Mouse (Mus musculus): Measurements from ENCODE around the gene Zfp989.
A peak's percentile ranks its signal among the peaks of the same experiment; 100 is the strongest.
"Not testable (repeated sequence)": the region's sequence is repeated elsewhere in the genome, so short reads cannot be mapped to it uniquely, and the experiment has no call there.

Gene Zfp989

DNA sequence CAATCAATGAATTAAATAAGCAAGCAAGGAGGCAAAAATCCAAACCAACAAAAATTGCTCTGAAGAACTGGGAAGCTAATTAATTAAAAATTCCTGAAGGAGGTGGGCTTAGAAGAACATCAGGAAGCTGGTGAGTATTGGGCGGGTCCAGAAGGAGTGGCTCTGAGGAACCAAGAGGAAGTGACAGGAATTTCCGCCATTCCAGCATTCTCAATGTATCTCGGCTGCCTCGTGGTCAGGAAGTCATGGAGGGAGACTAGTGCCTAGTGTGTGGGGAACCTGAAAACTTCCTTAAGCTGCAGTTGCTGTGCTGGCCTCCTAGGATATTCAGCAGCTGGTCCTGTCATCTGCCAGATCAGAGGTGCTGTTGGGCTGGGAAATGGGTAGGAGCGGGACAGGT, at the start of gene Zfp989:
Gene Zfp989 (plus strand): TSS at position 220 of the 400 bp plus-strand sequence.
- not testable (repeated sequence) for DNase-seq (ENCODE audit: low read depth, low spot score)

DNA sequence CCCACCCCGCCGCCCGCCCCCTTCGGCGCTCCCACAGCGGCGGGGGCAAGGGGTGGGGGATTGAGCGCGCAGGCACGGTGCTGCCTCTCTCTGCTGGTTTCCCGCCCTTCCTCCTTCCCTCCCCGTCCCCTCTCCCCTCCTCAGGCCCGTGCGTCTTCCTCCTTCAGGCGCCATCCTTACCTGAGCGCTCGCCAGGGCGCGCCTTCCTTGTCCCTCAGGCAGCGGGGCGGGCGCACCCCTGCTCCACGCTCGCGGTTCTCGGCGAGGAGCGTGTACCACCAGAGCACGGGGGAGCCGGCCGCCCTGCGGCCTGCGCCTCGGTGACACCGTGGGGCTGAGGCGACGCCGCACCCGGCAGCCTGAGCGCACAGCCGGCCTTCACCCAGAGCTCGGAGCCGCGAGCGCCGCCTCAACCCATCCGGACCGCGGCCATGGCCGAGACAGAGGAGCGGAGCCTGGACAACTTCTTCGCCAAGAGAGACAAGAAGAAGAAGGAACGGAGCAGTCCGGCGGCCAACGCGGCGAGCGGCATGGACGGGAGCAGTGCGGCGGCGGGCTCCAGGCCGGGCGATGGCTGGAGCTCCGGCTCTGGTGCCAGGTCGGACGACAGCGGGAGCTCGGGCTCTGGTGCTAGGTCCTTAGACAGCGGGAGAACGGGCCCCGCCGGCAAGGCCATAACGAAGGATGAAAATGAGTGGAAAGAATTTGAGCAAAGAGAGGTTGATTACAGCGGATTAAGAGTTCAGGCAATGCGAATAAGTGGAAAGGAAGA, 39.3 kb upstream of the Zfp989 start:
- DNase-seq (ENCODE audit: low read depth, low spot score) = peak; percentile 65

DNA sequence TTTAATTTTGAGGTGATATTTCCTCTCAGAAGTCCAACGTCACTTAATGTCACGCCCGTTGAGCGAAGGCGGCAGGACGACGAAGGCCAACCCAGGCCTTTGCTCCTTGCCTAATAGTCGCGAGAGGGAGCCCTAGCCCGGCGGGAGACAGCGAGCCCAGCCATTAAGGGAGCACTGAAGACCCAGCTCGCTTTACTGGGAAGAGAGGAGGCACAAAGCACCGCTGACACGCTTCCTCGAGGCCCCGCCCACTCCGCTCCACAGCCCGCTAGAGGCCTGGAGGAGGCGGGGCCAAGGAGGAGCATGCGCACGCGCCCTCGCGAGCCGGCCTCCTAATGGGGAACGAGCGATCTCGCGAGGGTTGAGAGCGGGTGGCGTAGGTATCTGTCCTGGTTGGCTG, 30.1 kb upstream of the Zfp989 start:
- DNase-seq (ENCODE audit: low read depth, low spot score) = peak; percentile 74

DNA sequence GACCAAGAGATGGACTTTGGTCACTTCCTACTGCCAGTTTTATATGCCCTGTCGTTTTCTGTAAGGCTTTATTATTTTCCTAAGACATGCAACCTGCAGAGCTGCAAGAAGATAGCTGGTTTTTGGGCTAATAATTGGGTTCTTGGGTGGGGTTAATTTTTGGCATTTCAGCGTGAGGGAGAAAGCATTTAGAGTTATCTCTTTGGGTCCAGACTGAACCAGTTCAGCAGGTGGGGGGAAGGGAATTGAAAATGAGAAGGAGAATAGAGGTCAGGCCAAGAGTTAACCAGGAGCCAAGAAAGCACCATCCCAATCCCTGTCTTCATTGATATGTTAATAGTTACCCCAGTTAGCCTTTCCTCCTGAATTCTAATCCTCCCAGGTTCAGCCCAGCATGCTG, 4.8 kb downstream of the Zfp989 start:
- DNase-seq (ENCODE audit: low read depth, low spot score) = not testable (repeated sequence)

DNA sequence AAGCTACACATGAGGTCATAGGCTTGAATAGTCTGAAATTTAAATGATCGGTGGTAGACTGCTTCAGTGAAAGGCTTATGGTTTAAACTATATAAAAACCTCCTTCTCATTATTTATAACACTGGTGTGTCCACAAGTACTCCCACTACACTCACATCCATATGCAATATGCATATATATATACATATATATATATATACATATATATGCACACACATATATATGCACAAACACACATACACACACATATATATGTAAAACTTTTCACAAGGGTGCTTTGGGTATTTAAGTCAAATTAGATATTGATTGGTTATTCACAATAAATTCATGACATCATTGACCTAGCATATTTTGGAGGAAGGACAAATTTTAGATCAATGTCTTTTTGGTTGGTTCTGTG, 46.6 kb downstream of the Zfp989 start:
- not testable (repeated sequence) for DNase-seq (ENCODE audit: low read depth, low spot score)

DNA sequence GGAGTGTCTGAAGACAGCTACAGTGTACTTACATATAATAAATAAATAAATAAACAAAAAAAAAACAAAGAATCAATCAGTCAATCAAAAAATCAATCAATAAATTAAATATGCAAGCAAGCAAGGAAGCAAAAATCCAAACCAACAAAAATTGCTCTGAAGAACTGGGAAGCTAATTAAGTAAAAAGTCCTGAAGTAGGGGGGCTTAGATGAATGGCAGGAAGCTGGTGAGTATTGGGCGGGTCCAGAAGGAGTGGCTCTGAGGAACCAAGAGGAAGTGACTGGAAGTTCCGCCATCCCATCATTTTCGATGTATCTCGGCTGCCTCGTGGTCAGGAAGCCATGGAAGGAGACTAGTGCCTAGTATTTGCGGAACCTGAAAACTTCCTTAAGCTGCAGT, 49.8 kb downstream of the Zfp989 start, which contains the start of gene Rex2:
Gene Rex2 (plus strand): TSS at position 301 of the 400 bp plus-strand sequence.
- not testable (repeated sequence) for DNase-seq (ENCODE audit: low read depth, low spot score)

DNA sequence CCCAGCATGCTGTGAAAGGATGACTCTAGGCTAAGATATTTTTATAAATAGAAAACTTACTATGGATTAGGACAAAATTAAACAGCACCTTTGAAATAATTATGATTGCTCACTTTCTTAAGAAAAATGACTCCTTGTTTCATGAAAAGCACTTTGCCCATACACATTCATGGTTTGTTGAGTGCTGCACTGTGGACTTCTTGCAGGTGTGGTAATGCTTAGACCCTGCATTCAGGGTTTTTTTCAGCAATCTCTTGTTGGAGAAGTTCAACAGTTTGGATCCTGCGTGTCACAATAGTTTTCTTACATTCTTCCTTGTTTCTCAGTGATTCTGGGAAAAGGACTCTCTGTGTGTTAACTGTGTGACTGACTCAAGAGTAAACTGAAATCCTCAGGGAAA, 54.6 kb downstream of the Zfp989 start:
- not testable (repeated sequence) for DNase-seq (ENCODE audit: low read depth, low spot score)

DNA sequence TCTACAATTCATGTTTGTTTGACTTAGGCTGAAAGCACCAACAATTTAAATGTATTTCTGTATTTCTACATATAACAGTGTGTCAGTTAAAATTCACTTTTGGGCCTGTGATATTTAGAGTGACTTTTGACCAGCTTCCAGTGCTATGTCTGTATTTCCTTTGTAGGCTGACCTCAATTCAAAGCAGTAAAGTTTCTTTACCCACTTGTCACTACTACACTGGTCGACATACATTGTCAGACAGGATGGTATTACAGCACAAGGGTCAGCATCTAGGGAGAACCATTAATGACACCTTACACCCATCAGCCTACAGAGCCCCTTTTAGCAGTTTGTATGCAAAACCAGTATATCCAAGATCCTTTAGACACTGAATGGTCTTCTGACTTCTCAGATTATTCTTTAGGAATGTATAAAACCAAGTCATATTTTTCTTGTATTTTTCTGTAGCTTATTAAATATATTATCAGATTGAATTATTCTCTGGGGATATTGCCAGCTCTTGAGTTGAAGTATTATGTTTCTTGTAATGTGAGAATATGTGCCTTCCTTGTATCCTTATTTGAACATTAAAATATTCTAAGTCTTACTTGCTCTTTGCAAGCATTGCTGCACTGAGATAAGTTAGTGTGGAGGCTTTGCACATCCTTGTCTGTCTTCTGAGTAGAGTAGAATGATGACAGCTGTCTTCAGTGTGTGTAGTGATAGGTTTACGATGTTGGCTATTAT, 59.7 kb downstream of the Zfp989 start:
- not testable (repeated sequence) for DNase-seq (ENCODE audit: low read depth, low spot score)
